Mouse (Mus musculus): ENCODE measurements around the gene Mrln.

DNA sequence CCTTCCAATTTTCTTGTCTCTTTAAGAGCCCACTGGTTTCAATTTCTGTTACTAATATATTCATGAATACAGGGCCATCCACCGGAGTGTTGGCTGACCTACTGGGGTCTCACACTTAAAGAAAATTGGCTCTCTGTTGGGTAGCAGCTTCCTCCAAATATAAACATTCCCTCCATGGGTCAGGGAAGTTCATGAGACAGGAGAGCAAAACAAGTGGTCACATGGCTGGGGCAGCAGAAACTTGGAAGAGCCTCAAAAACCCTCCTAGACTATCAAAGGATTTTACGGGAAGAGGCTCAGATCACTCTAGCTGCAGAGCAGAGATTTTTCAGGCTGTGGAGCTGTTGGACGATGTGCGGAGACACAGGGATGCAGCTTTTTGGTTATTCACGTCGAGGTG, 21.3 kb downstream of the Mrln start:
- TF ChIP-seq POLR2A (IDR thresholded peaks at IDR 0.05; ENCODE audit: borderline replicate concordance, insufficient read depth, low read length) (no peak), CTCF (IDR thresholded peaks at IDR 0.05; ENCODE audit: borderline replicate concordance, insufficient read depth, low read depth, low read length) (no peak)
